Mouse (Mus musculus) heart, embryonic 14.5 days (tissue): ENCODE data around the gene Fem1a. TPM values are rescaled to one million over a fixed set of nuclear protein-coding genes. Genes with fewer than 3 reads are reported as not detected.

Experiments used
- ATAC-seq: fragments of 200-750 bp; cut with Nextera tagmentation; 2 replicates; pipeline ENCODE4 v1.8.0; 2017; ENCODE audit warnings: low read depth, moderate TSS enrichment; ENCODE audit not compliant: insufficient number of reproducible peaks, insufficient read depth, low FRiP score
- H3K27ac ChIP-seq, 2 experiments: fragments of 200-500 bp in 1 of 2; fragments of 300-500 bp in 1 of 2; sonication (generic) in 1 of 2; replicated peaks in 1 of 2; 2 replicates each; pipeline ENCODE4 v1.5.1; 2012 to 2014; ENCODE audit warnings: low read depth in 2 of 2, low read length in 2 of 2, control low read depth in 1 of 2, mild to moderate bottlenecking in 1 of 2, mixed read lengths in 1 of 2; ENCODE audit not compliant: control insufficient read depth in 1 of 2, insufficient read depth in 1 of 2
- H3K27me3 ChIP-seq: fragments of 300-500 bp; sonication (generic); 2 replicates; pipeline ENCODE4 v1.6.1; 2014; ENCODE audit warnings: mild to moderate bottlenecking, low read length, control low read depth; ENCODE audit not compliant: control insufficient read depth, insufficient read depth
- H3K36me3 ChIP-seq: fragments of 300-500 bp; sonication (generic); 2 replicates; pipeline ENCODE4 v1.6.1; 2014; ENCODE audit warnings: mild to moderate bottlenecking, control low read depth, low read length, mixed read lengths; ENCODE audit not compliant: control insufficient read depth, insufficient read depth
- H3K4me1 ChIP-seq, 2 experiments: fragments of 200-500 bp in 1 of 2; fragments of 300-500 bp in 1 of 2; sonication (generic) in 1 of 2; 2 replicates each; pipeline ENCODE4 v1.6.1; 2012 to 2014; ENCODE audit warnings: low read length in 2 of 2, control low read depth in 1 of 2, mixed read lengths in 1 of 2; ENCODE audit not compliant: control insufficient read depth in 2 of 2, insufficient read depth in 2 of 2
- H3K4me2 ChIP-seq: fragments of 300-500 bp; sonication (generic); 2 replicates; pipeline ENCODE4 v1.6.1; 2014; ENCODE audit warnings: mild to moderate bottlenecking, low read length
- H3K4me3 ChIP-seq, 2 experiments: fragments of 200-500 bp in 1 of 2; fragments of 300-500 bp in 1 of 2; sonication (generic) in 1 of 2; 2 replicates each; pipeline ENCODE4 v1.5.1; 2012 to 2014; ENCODE audit warnings: low read length in 2 of 2, mild to moderate bottlenecking in 2 of 2, control low read depth in 1 of 2, low read depth in 1 of 2, moderate library complexity in 1 of 2; ENCODE audit not compliant: control insufficient read depth in 1 of 2, insufficient read depth in 1 of 2
- H3K9ac ChIP-seq: fragments of 300-500 bp; sonication (generic); 2 replicates; pipeline ENCODE4 v1.6.1; 2014; ENCODE audit warnings: mild to moderate bottlenecking, low read length
- H3K9me3 ChIP-seq: fragments of 300-500 bp; sonication (generic); 2 replicates; pipeline ENCODE4 v1.6.1; 2016; ENCODE audit warnings: low read length, control low read depth; ENCODE audit not compliant: control insufficient read depth
- WGBS: fragments of 180-500 bp; shearing (Covaris S2); extraction: QIAGEN DNeasy Blood & Tissue Kit; methylation state at CpG from one replicate; pipeline ENCODE4 v1.1.7; 2014; 5-methylcytosine and 5-hydroxymethylcytosine counted together
- polyA plus RNA-seq: library from polyadenylated mRNA; unstranded; fragments of >200 nt; fragmentation: Nextera tagmentation; extraction: Ambion mirVana; gene quantifications from 2 replicates; pipeline ENCODE4 v1.2.1, GENCODE M21; 2014

Gene Fem1a
- polyA plus RNA-seq, 1 experiment from 2014 or later = 23.6 TPM

DNA sequence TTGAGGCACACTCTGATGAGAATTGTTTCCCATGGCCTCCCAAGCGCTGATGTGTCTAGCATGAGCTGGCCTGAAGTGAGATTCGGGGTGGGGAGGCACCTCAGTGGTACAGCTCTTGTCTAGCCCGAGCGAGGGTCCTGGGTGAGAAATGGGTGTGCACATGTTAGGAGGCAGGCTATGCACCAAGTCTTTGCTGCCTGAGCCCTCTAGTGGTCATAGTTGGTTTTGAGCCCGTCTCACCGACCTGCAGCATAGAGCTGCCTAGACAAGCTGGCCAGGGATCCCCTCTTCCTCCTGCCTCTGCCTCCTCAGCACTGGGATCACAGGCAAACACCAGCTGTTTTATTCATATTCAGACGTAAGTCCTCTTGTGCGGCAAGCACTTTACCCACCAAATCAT lies 7.4 kb downstream of the Fem1a start:
- H3K4me2 ChIP-seq = no peak overlapping the region
- peaks cover 44% of the 10 kb centered on the region for H3K36me3 ChIP-seq
- peaks cover 33 to 44% of the 10 kb centered on the region in 2 experiments for H3K4me1 ChIP-seq
- no peak overlapping the region for H3K27ac ChIP-seq
- ATAC-seq = no peak
- no peaks in the 10 kb centered on the region for H3K9me3 ChIP-seq
- no peaks in the 10 kb centered on the region for H3K27me3 ChIP-seq
- WGBS = 25% methylated on average over 8 of the region's 8 CpGs
- H3K9ac ChIP-seq = no peak overlapping the region
- no peak overlapping the region for H3K4me3 ChIP-seq

DNA sequence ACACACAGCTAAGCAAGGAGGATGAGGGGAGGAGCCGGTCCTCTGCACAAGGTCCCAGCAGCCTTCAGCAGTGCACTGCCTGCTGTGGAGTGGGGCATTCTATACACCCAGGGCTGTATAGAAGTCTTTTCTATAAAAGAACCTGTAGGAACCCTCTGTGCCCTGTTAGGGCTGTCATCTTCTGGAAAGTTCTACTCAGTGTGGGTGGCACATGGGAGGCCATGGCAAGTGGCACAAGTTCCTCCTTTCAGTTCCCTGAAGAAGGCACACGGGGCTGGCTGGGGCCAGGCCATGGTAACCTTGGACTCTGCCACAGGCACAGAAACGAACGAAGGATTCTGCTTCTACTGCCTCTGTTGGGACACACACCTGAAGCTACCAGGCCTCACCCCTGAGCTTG lies 8.4 kb downstream of the Fem1a start:
- Histone ChIP-seq H3K4me1 (peaks cover 28 to 39% of the 10 kb centered on the region in 2 experiments), H3K36me3 (peaks cover 38% of the 10 kb centered on the region), H3K9ac (no peak overlapping the region), H3K4me3 (no peak overlapping the region), H3K9me3 (no peaks in the 10 kb centered on the region), H3K27ac (no peak overlapping the region), H3K4me2 (no peak overlapping the region), H3K27me3 (no peaks in the 10 kb centered on the region)
- no peak for ATAC-seq
- WGBS = 88% methylated on average over 4 of the region's 4 CpGs

DNA sequence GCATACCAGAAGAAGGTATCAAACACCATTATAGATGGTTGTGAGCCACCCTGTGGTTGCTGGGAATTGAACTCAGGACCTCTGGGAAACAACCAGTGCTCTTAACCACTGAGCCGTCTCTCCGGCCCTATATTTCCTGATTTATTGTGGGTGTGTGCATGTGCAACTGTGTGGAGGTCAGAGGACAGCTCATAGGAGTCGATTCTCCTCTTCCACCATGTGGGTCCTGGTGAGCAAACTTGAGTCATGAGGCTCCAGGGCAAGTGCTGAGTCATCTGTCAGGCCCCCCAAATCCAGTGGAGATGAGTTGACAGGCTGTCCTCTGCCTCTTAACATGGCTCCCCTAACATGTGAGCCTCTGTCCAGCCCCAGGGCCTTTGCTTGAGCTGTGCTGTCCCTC lies 9.3 kb downstream of the Fem1a start:
- no peak overlapping the region for H3K27ac ChIP-seq
- WGBS = 90% methylated on average over 3 of the region's 3 CpGs
- H3K27me3 ChIP-seq = no peaks in the 10 kb centered on the region
- H3K36me3 ChIP-seq = peaks cover 38% of the 10 kb centered on the region
- no peak overlapping the region for H3K4me2 ChIP-seq
- H3K9me3 ChIP-seq = no peaks in the 10 kb centered on the region
- H3K4me3 ChIP-seq = no peak overlapping the region
- H3K4me1 ChIP-seq = peaks cover 25 to 31% of the 10 kb centered on the region in 2 experiments
- H3K9ac ChIP-seq = no peak overlapping the region
- no peak for ATAC-seq

DNA sequence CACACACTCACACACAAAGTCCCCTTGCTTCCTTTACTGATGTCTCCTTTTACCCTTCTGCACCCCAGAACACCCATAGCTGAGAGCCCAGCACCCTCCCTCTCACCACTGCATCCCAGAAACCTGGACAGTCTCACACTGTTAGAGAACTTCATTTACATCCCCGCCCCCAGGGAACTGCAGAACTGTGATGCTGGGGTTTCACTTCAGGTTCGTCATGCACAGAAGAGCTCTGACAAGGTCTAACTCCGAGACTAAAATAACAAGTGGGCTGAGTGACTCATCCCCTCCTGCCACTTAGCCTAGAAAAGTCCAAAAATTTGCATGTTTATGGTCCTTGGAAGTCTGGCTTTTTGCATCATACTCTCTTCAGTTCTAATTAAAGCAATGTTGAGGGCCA lies 9.7 kb downstream of the Fem1a start:
- Histone ChIP-seq H3K27ac (no peak overlapping the region), H3K27me3 (no peaks in the 10 kb centered on the region), H3K4me1 (peaks cover 21 to 27% of the 10 kb centered on the region in 2 experiments), H3K4me3 (no peak overlapping the region), H3K4me2 (no peak overlapping the region), H3K9ac (no peak overlapping the region), H3K9me3 (no peaks in the 10 kb centered on the region), H3K36me3 (peaks cover 38% of the 10 kb centered on the region)
- ATAC-seq = no peak
- WGBS = 25% methylated on average over 3 of the region's 3 CpGs

DNA sequence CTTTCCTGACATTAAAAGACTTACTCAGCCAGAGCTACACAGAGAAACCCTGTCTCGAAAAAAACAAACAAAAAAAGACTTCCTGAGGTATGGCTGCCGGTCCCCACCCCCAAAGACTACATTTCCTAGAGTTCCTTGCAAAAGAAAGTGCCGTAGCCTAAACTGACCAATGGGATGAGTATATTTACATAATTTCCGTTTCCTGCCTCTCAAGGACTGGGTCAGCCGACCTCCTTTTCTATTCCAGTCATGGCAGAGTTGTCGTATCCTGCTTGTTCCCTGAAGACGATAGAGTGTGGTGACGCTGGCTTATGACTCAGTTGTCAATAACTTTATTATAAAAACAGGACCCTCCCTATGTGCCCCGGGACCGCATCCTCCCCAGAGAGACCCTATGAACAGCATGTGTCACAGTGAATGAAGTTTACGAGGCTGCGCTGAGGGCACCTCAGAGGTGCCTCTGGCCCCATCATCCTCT lies 12.6 kb downstream of the Fem1a start:
- Histone ChIP-seq H3K4me2 (peak overlapping the region; percentile 67), H3K4me1 (peaks cover 2 to 18% of the 10 kb centered on the region in 2 experiments), H3K27me3 (no peaks in the 10 kb centered on the region), H3K36me3 (peaks cover 51% of the 10 kb centered on the region), H3K9ac (peak overlapping the region; percentile 74), H3K27ac (peak overlapping the region; percentile 84 to 86), H3K4me3 (peak overlapping the region; percentile 37 to 38), H3K9me3 (no peaks in the 10 kb centered on the region)
- 17% methylated on average over 12 of the region's 12 CpGs for WGBS
- peak; percentile 78 for ATAC-seq

DNA sequence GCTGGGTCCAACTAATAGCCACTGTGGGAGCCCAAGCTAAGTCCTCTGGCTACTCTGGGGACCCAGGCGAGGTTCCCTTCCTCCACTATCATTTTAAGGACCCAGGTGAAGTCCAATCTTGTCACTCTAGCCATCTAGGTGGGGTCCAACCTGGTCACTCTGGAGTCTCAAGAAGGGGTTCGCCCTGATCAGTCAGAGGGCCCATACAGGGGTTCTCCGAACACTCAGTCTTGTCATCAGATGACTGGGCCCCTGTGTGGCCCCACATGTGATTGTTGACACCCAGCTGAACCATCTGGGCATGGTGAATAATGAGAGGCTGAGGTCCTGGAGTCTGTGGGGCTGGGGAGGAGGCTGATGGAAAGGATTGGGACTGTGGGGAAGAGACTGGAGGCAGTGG lies 13.1 kb downstream of the Fem1a start:
- WGBS = 79% methylated on average over 3 of the region's 3 CpGs
- Histone ChIP-seq H3K27ac (peak overlapping the region; percentile 84 to 85), H3K9ac (peak overlapping the region; percentile 65), H3K27me3 (no peaks in the 10 kb centered on the region), H3K4me3 (peak overlapping the region in 1 of 2 experiments; percentile 37; a peak in 2 of 4 replicates), H3K4me1 (peaks cover 4 to 22% of the 10 kb centered on the region in 2 experiments), H3K36me3 (peaks cover 52% of the 10 kb centered on the region), H3K9me3 (no peaks in the 10 kb centered on the region), H3K4me2 (peak overlapping the region; percentile 67)
- ATAC-seq = no peak

DNA sequence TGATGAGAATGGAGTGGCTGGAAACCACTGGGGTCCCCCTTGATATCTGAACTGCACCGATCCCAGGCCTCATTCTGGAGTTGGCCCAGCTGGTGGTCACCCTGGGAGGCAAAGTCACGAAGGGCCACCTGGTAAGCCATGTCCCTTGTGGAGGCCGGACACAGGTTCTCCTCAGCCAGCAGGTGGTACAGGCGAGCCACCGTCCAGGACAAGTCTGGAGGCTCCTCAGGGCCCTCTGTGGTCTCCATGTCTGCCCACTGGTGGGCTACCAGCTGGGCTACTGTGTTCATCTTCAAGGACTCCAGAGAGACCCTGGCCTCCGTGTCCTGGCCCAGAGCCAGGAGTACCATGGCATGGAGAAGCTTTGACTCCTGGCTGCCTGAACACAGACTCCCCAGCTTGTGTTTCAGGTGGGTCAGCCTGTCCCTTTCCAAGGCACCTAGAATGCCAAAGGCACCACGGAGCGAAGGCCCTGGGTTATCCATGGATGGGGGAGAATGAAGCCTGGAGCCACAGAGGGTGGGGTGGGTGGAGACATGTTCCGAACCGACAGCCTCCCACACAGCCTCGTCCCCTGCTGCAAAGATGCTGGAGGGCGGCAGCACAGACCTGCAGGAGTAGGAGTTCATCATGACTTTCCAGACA lies 15.1 kb downstream of the Fem1a start:
- Histone ChIP-seq H3K9me3 (no peaks in the 10 kb centered on the region), H3K4me3 (no peak overlapping the region), H3K27me3 (no peaks in the 10 kb centered on the region), H3K4me1 (peaks cover 4 to 18% of the 10 kb centered on the region in 2 experiments), H3K27ac (no peak overlapping the region), H3K36me3 (peaks cover 47% of the 10 kb centered on the region), H3K9ac (no peak overlapping the region), H3K4me2 (no peak overlapping the region)
- ATAC-seq = no peak
- WGBS = 83% methylated on average over 12 of the region's 12 CpGs

DNA sequence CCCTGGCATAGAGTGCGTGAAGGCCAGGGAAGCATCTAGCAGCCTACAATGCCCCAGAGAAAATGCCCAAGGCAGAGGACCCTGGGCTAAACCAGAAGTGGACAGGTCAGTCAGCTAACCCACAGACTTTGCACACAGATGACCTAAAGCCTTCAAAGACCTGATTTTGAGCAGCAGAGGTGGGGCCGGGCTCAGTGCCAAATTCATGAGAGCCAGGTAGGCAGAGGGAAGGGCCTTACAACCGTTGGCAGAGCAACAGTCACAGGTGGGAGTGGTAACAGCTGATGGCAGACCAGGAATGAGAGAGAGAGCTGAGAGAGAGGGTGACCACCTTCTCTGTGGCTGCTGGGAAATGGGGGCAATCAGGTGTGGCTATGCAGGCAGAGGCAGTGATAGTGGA lies 16.0 kb downstream of the Fem1a start:
- Histone ChIP-seq H3K4me2 (no peak overlapping the region), H3K9me3 (no peaks in the 10 kb centered on the region), H3K36me3 (peaks cover 47% of the 10 kb centered on the region), H3K9ac (no peak overlapping the region), H3K27me3 (no peaks in the 10 kb centered on the region), H3K4me3 (no peak overlapping the region), H3K27ac (no peak overlapping the region), H3K4me1 (peaks cover 4 to 19% of the 10 kb centered on the region in 2 experiments)
- 73% methylated on average over 3 of the region's 3 CpGs for WGBS
- ATAC-seq = no peak
